Mouse (Mus musculus) layer of hippocampus, postnatal 25 days (tissue): ENCODE results near the gene Ankar. TPM values are rescaled to one million over a fixed set of nuclear protein-coding genes. Genes with fewer than 3 reads are reported as not detected.

Source experiments
- DNase-seq, 2 experiments: peaks; one replicate each; pipeline ENCODE4 v3.0.0; 2022; ENCODE audit warnings: mixed read lengths in 2 of 2, low spot score in 1 of 2; ENCODE audit errors: extremely low spot score in 1 of 2
- total RNA-seq, 2 experiments: library from RNA; stranded (reverse); gene quantifications; 2 replicates each; pipeline ENCODE4 v1.2.3; 2021

Ankar gene
- total RNA-seq, 2 experiments from 2014 or later: not detected

GRCm38 (mm10) chr1:72595686-72596085, 104.7 kb downstream of the Ankar start:
- no peak for DNase-seq

GRCm38 (mm10) chr1:72593340-72593951, 106.9 kb downstream of the Ankar start:
- peak in 1 of 2 experiments; percentile 22 for DNase-seq

Other genes starting within 250 kb of the Ankar start
- gene March4, start 163.6 kb downstream of the Ankar start, total RNA-seq: 10 to 100 TPM; 20.7 to 21.7 TPM
- gene Smarcal1, start 117.3 kb downstream of the Ankar start, total RNA-seq: 10 to 100 TPM; 60.0 to 63.3 TPM
- gene Rpl37a, start 10.7 kb upstream of the Ankar start, total RNA-seq: 100 to 1,000 TPM; 504 to 611 TPM
- 10 to 100 TPM; 44.4 to 50.5 TPM for gene Igfbp2, start 123.9 kb upstream of the Ankar start, total RNA-seq
- gene Igfbp5, start 174.3 kb upstream of the Ankar start, total RNA-seq: 10 to 100 TPM; 69.7 to 72.5 TPM